Comparison of ENCODE assay signal across 8 mouse cellular contexts in genomic region chr4:121097650-121098378, GRCm38 (mm10). TPM values are rescaled to one million over a fixed set of nuclear protein-coding genes. Genes with fewer than 3 reads are reported as not detected.
DNase-seq lines count a peak whose midpoint lies in the region; ATAC-seq lines count a peak whose summit lies in the region.

Zmpste24 (minus strand) TSS chr4:121098241.

- H3K4me1 ChIP-seq in forebrain, embryonic 11.5 days (replicated peaks; ENCODE audit: control insufficient read depth, insufficient read depth, low read length), result no peaks in the 10 kb centered on the region; the same call in 1 of the 2 replicates
- H3K4me1 ChIP-seq in heart, embryonic 16.5 days (ENCODE audit: control insufficient read depth, insufficient read depth, low read length), result peaks cover 13% of the 10 kb centered on the region
- H3K4me1 ChIP-seq in liver, embryonic 15.5 days (replicated peaks), result peaks cover 17% of the 10 kb centered on the region
- H3K4me1 ChIP-seq in neural tube, embryonic 12.5 days, result peaks cover 5% of the 10 kb centered on the region; the same call in 1 of the 2 replicates

- H3K4me3 ChIP-seq in forebrain, embryonic 11.5 days (ENCODE audit: low read depth, low read length), result peak within 1 kb of the TSS; percentile 74
- H3K4me3 ChIP-seq in heart, embryonic 16.5 days (ENCODE audit: low read length), result peak within 1 kb of the TSS; percentile 91
- peak within 1 kb of the TSS; percentile 72 for H3K4me3 ChIP-seq in liver, embryonic 15.5 days (replicated peaks)
- H3K4me3 ChIP-seq in neural tube, embryonic 12.5 days, result peak within 1 kb of the TSS; percentile 72

- peak within 1 kb of the TSS; percentile 72 for H3K4me2 ChIP-seq in forebrain, embryonic 11.5 days (ENCODE audit: low read depth, low read length, severe bottlenecking)
- H3K4me2 ChIP-seq in heart, embryonic 16.5 days (ENCODE audit: low read depth, low read length), result peak within 1 kb of the TSS; percentile 90
- peak within 1 kb of the TSS; percentile 75 for H3K4me2 ChIP-seq in liver, embryonic 15.5 days
- H3K4me2 ChIP-seq in neural tube, embryonic 12.5 days (replicated peaks), result peak within 1 kb of the TSS; percentile 80

- peaks cover 6% of the 10 kb centered on the region; the same call in 1 of the 2 replicates for H3K36me3 ChIP-seq in forebrain, embryonic 11.5 days (ENCODE audit: control insufficient read depth, insufficient read depth, low read length)
- peaks cover 14% of the 10 kb centered on the region for H3K36me3 ChIP-seq in heart, embryonic 16.5 days (ENCODE audit: control insufficient read depth, insufficient read depth)
- H3K36me3 ChIP-seq in liver, embryonic 15.5 days (replicated peaks), result peaks cover 20% of the 10 kb centered on the region
- H3K36me3 ChIP-seq in neural tube, embryonic 12.5 days, result peaks cover 25% of the 10 kb centered on the region

- H3K9ac ChIP-seq in forebrain, embryonic 11.5 days (ENCODE audit: low read length), result peak within 1 kb of the TSS; percentile 74
- H3K9ac ChIP-seq in heart, embryonic 16.5 days (ENCODE audit: low read length), result peak within 1 kb of the TSS; percentile 84
- H3K9ac ChIP-seq in liver, embryonic 15.5 days, result peak within 1 kb of the TSS; percentile 64
- peak within 1 kb of the TSS; percentile 69 for H3K9ac ChIP-seq in neural tube, embryonic 12.5 days

- no peaks in the 10 kb centered on the region for H3K27me3 ChIP-seq in forebrain, embryonic 11.5 days (ENCODE audit: control insufficient read depth, insufficient read depth, low read length)
- no peaks in the 10 kb centered on the region for H3K27me3 ChIP-seq in heart, embryonic 16.5 days (ENCODE audit: control insufficient read depth, insufficient read depth, low read length)
- H3K27me3 ChIP-seq in liver, embryonic 15.5 days, result no peaks in the 10 kb centered on the region
- H3K27me3 ChIP-seq in neural tube, embryonic 12.5 days (replicated peaks), result no peaks in the 10 kb centered on the region

- H3K9me3 ChIP-seq in forebrain, embryonic 11.5 days (ENCODE audit: control insufficient read depth, low read length), result no peaks in the 10 kb centered on the region
- no peaks in the 10 kb centered on the region for H3K9me3 ChIP-seq in heart, embryonic 16.5 days (replicated peaks; ENCODE audit: control insufficient read depth, low read length)
- H3K9me3 ChIP-seq in liver, embryonic 15.5 days (replicated peaks), result no peaks in the 10 kb centered on the region
- H3K9me3 ChIP-seq in neural tube, embryonic 12.5 days, result no peaks in the 10 kb centered on the region

- H3K27ac ChIP-seq in forebrain, embryonic 11.5 days (ENCODE audit: low read depth, low read length), result 0 out of 2 replicates have a peak within 1 kb of the TSS, but pooled peaks have one; percentile 18
- H3K27ac ChIP-seq in heart, embryonic 16.5 days (ENCODE audit: low read length), result peak within 1 kb of the TSS; percentile 68; the same call in 1 of the 2 replicates
- H3K27ac ChIP-seq in liver, embryonic 15.5 days (replicated peaks), result peak within 1 kb of the TSS; percentile 69
- no peak within 1 kb of the TSS for H3K27ac ChIP-seq in neural tube, embryonic 12.5 days

- WGBS in forebrain, embryonic 11.5 days, result under 1% methylated on average over 39 of the region's 39 CpGs
- WGBS in heart, embryonic 16.5 days, result under 1% methylated on average over 39 of the region's 39 CpGs
- WGBS in liver, embryonic 15.5 days (ENCODE audit: insufficient replicate concordance), result under 1% methylated on average over 39 of the region's 39 CpGs
- under 1% methylated on average over 39 of the region's 39 CpGs for WGBS in neural tube, embryonic 12.5 days

- peak; percentile 87 for ATAC-seq in forebrain, embryonic 11.5 days (replicated peaks; ENCODE audit: low FRiP score)
- ATAC-seq in heart, embryonic 16.5 days (replicated peaks; ENCODE audit: extremely low read depth, insufficient read depth, low FRiP score), result peak; percentile 66
- ATAC-seq in liver, embryonic 15.5 days (ENCODE audit: insufficient read depth), result peak; percentile 85
- ATAC-seq in neural tube, embryonic 12.5 days (ENCODE audit: low FRiP score, low read depth), result peak; percentile 91

- DNase-seq in CD8-positive naive resting alpha-beta T cell, adult 2 months (ENCODE audit: low read depth in 2 of 2, low spot score in 2 of 2), result peak; percentile 80 to 86
- DNase-seq in c-Kit-positive CD71-negative TER-119-negative erythroid progenitor cells, embryonic 14.5 days (ENCODE audit: low read depth), result peak; percentile 93
- peak; percentile 90 for DNase-seq in forebrain, embryonic 11.5 days (ENCODE audit: low spot score)
- DNase-seq in kidney, postnatal 36 days, result peak; percentile 86 to 87
- peak; percentile 94 for DNase-seq in telencephalon, adult 2 months (ENCODE audit: low read depth, low spot score)

RNA-seq across cellular contexts. Expression of gene Zmpste24, which starts in this region (rescaled TPM):
- 25.5 TPM in 2 replicates for polyA plus RNA-seq in forebrain, embryonic 11.5 days (2014; fragmentation: Nextera tagmentation; extraction: Ambion mirVana)
- polyA plus RNA-seq in heart, embryonic 16.5 days (2015; fragmentation: Nextera tagmentation; extraction: Ambion mirVana), result 24.6 and 29.1 TPM in 2 replicates
- polyA plus RNA-seq in liver, embryonic 15.5 days (2015; fragmentation: Nextera tagmentation; extraction: Ambion mirVana), result 20.3 and 21.1 TPM in 2 replicates
- 30.0 and 34.7 TPM in 2 replicates for polyA plus RNA-seq in neural tube, embryonic 12.5 days (2016; fragmentation: Nextera tagmentation; extraction: Ambion mirVana)
